Mouse (Mus musculus): ENCODE results near the gene Ncl. TPM values are rescaled to one million over a fixed set of nuclear protein-coding genes. Genes with fewer than 3 reads are reported as not detected.

Gene Ncl
- polyA plus RNA-seq, 1 experiment from 2014 or later = 368 TPM

GRCm38 (mm10) chr1:86358229-86358905 is 833 bp downstream of the Ncl start:
- under 1% methylated on average over 41 of the region's 41 CpGs for WGBS
- H3K4me2 ChIP-seq = peak overlapping the region; percentile 73
- peak overlapping the region; percentile 90 for H3K9ac ChIP-seq
- H3K4me1 ChIP-seq = peaks cover 17% of the 10 kb centered on the region
- no peak for ATAC-seq (ENCODE audit: insufficient read depth, low FRiP score, low read depth)
- H3K36me3 ChIP-seq = peaks cover 38% of the 10 kb centered on the region
- peak overlapping the region; percentile 100 for H3K27ac ChIP-seq
- H3K9me3 ChIP-seq = no peaks in the 10 kb centered on the region
- peak overlapping the region; percentile 80 for H3K4me3 ChIP-seq (replicated peaks)
- no peaks in the 10 kb centered on the region for H3K27me3 ChIP-seq (replicated peaks)

GRCm38 (mm10) chr1:86354186-86354585 is 5.0 kb downstream of the Ncl start:
- no peaks in the 10 kb centered on the region for H3K9me3 ChIP-seq
- H3K27me3 ChIP-seq (replicated peaks) = no peaks in the 10 kb centered on the region
- H3K4me2 ChIP-seq = no peak overlapping the region
- 0 out of 2 replicates have a peak, but pooled peaks cover 6% of the 10 kb centered on the region for H3K4me1 ChIP-seq
- WGBS = 79% methylated on average over 2 of the region's 2 CpGs
- no peak overlapping the region for H3K4me3 ChIP-seq (replicated peaks)
- ATAC-seq (ENCODE audit: insufficient read depth, low FRiP score, low read depth) = no peak
- no peak overlapping the region for H3K27ac ChIP-seq
- H3K9ac ChIP-seq = no peak overlapping the region
- H3K36me3 ChIP-seq = peaks cover 73% of the 10 kb centered on the region

- ATAC-seq (ENCODE audit: insufficient read depth, low FRiP score, low read depth) = no peak
- no peak overlapping the region for H3K9ac ChIP-seq
- no peaks in the 10 kb centered on the region for H3K4me1 ChIP-seq
- no peak overlapping the region for H3K4me3 ChIP-seq (replicated peaks)
- H3K27me3 ChIP-seq (replicated peaks) = no peaks in the 10 kb centered on the region
- peaks cover 70% of the 10 kb centered on the region for H3K36me3 ChIP-seq
- 89% methylated on average over 8 of the region's 8 CpGs for WGBS
- no peak overlapping the region for H3K4me2 ChIP-seq
- no peaks in the 10 kb centered on the region for H3K9me3 ChIP-seq
- no peak overlapping the region for H3K27ac ChIP-seq
Observed at GRCm38 (mm10) chr1:86350576-86350975, 8.6 kb downstream of the Ncl start.

GRCm38 (mm10) chr1:86349696-86350095 is 9.5 kb downstream of the Ncl start:
- Histone ChIP-seq H3K4me2 (no peak overlapping the region), H3K36me3 (peaks cover 62% of the 10 kb centered on the region), H3K27me3 (replicated peaks) (no peaks in the 10 kb centered on the region), H3K9me3 (no peaks in the 10 kb centered on the region), H3K9ac (no peak overlapping the region), H3K4me3 (replicated peaks) (no peak overlapping the region), H3K4me1 (no peaks in the 10 kb centered on the region), H3K27ac (no peak overlapping the region)
- WGBS = 90% methylated on average over 1 of the region's 1 CpGs
- ATAC-seq (ENCODE audit: insufficient read depth, low FRiP score, low read depth) = no peak

GRCm38 (mm10) chr1:86349201-86349600 is 10.0 kb downstream of the Ncl start:
- Histone ChIP-seq H3K4me3 (replicated peaks) (no peak overlapping the region), H3K4me2 (no peak overlapping the region), H3K36me3 (peaks cover 57% of the 10 kb centered on the region), H3K4me1 (no peaks in the 10 kb centered on the region), H3K9me3 (no peaks in the 10 kb centered on the region), H3K27ac (no peak overlapping the region), H3K9ac (no peak overlapping the region), H3K27me3 (replicated peaks) (no peaks in the 10 kb centered on the region)
- no peak for ATAC-seq (ENCODE audit: insufficient read depth, low FRiP score, low read depth)
- 90% methylated on average over 3 of the region's 3 CpGs for WGBS

GRCm38 (mm10) chr1:86348801-86349200 is 10.4 kb downstream of the Ncl start:
- Histone ChIP-seq H3K27me3 (replicated peaks) (no peaks in the 10 kb centered on the region), H3K9me3 (no peaks in the 10 kb centered on the region), H3K27ac (no peak overlapping the region), H3K9ac (no peak overlapping the region), H3K36me3 (peaks cover 53% of the 10 kb centered on the region), H3K4me3 (replicated peaks) (no peak overlapping the region), H3K4me2 (no peak overlapping the region), H3K4me1 (no peaks in the 10 kb centered on the region)
- no peak for ATAC-seq (ENCODE audit: insufficient read depth, low FRiP score, low read depth)
- WGBS = 75% methylated on average over 4 of the region's 4 CpGs

DNA sequence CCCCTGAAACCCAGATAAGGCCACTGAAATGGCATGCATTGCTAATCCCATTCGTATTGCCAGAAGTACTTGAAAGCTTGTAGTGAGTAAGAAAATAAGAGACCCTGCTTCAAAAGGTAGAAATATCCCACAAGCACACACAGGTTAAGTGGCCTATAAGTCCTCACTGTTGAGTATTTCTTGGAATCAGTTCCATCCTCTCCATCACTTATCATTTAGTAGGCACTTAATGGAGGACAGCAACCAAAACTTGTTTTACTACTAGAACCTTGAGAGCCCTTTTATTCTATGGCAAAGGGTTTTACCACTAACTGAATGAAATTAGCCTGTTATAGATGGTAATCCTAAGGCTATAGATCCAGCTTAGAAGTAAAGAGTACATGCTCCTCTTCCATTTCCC is 11.1 kb downstream of the Ncl start:
- H3K9me3 ChIP-seq = no peaks in the 10 kb centered on the region
- no peaks in the 10 kb centered on the region for H3K27me3 ChIP-seq (replicated peaks)
- 67% methylated on average over 1 of the region's 1 CpGs for WGBS
- H3K4me1 ChIP-seq = no peaks in the 10 kb centered on the region
- ATAC-seq (ENCODE audit: insufficient read depth, low FRiP score, low read depth) = no peak
- H3K27ac ChIP-seq = no peak overlapping the region
- H3K4me3 ChIP-seq (replicated peaks) = no peak overlapping the region
- peaks cover 47% of the 10 kb centered on the region for H3K36me3 ChIP-seq
- H3K4me2 ChIP-seq = no peak overlapping the region
- no peak overlapping the region for H3K9ac ChIP-seq

DNA sequence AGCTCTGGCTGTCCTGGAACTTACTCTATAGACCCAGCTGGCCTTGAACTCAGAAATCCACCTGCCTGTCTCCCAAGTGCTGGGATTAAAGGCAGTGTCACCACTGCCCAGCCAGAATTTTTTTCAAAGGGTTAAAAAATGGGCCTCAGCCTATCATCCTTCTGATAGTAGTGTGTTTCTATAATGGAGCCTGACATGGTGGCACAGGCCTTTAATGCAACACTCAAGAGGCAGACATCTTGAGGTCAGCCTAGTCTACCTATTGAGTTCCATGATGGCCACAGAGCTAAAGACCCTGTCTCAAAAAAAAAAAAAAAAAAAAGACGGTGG is 11.5 kb downstream of the Ncl start:
- H3K4me3 ChIP-seq (replicated peaks) = no peak overlapping the region
- no peak overlapping the region for H3K27ac ChIP-seq
- H3K9me3 ChIP-seq = no peaks in the 10 kb centered on the region
- H3K4me2 ChIP-seq = no peak overlapping the region
- 73% methylated on average over 1 of the region's 1 CpGs for WGBS
- no peak for ATAC-seq (ENCODE audit: insufficient read depth, low FRiP score, low read depth)
- H3K27me3 ChIP-seq (replicated peaks) = no peaks in the 10 kb centered on the region
- H3K4me1 ChIP-seq = no peaks in the 10 kb centered on the region
- no peak overlapping the region for H3K9ac ChIP-seq
- H3K36me3 ChIP-seq = peaks cover 45% of the 10 kb centered on the region

DNA sequence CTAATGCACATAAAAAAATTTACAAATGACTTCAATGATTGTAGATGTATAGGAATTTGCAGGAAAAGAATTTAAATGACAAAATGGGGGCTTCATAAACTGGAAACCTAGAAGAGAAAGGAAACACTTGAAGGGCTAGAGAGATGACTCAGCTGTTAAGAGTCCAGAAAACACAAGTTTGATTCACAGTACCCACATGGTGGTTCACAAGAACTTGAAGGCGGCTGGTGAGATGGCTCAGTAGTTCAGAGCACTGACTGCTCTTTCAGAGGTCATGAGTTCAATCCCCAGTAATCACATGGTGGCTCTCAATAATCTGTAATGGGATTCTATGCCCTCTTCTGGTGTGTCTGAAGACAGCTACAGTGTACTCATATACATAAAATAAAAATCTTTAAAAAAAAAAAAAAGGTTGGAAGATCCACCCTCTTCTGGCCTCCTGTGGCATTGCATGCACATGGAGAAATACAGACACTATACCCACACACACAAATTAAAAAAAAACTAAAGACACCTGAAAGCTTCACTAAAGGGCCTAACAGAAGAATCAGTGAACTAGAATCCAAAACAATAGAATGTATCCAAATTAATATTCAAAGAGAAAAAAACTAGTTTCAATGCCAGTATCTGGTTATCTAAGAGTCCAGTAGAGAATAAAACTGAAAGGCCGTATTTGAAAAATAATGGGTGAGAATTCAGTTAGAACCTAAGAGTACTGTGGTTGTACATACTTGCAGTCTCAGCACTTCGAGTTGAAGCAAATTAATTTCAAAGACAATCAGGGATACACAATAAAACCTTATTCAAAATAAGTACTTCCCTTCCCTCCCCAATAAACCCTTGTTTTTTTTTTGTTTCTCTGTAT is 12.1 kb downstream of the Ncl start:
- Histone ChIP-seq H3K4me2 (no peak overlapping the region), H3K27ac (no peak overlapping the region), H3K27me3 (replicated peaks) (no peaks in the 10 kb centered on the region), H3K4me1 (no peaks in the 10 kb centered on the region), H3K9ac (no peak overlapping the region), H3K9me3 (no peaks in the 10 kb centered on the region), H3K36me3 (peaks cover 40% of the 10 kb centered on the region), H3K4me3 (replicated peaks) (no peak overlapping the region)
- ATAC-seq (ENCODE audit: insufficient read depth, low FRiP score, low read depth) = no peak
- 84% methylated on average over 3 of the region's 3 CpGs for WGBS

DNA sequence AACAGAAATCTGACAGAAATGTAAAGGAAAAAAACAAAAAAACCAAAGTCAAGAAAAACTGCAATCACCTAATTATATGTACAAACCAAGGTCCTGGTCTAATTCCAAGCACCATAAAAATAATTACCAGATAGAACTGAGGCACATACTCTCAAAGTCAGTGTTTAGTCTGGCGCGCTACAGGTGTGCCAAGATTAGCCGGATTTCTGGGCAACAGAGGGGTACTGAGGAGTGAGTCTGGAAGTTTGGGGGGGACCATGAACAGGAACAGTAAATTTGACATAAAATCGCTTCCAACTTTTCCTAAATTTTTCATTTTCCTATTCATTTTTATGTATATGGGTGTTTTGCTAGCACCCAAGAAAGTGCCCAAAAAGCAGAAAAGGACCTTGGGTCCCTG is 13.2 kb downstream of the Ncl start:
- no peaks in the 10 kb centered on the region for H3K27me3 ChIP-seq (replicated peaks)
- no peak overlapping the region for H3K4me2 ChIP-seq
- H3K27ac ChIP-seq = no peak overlapping the region
- no peak for ATAC-seq (ENCODE audit: insufficient read depth, low FRiP score, low read depth)
- 91% methylated on average over 4 of the region's 4 CpGs for WGBS
- H3K9me3 ChIP-seq = no peaks in the 10 kb centered on the region
- no peak overlapping the region for H3K4me3 ChIP-seq (replicated peaks)
- peaks cover 30% of the 10 kb centered on the region for H3K36me3 ChIP-seq
- no peak overlapping the region for H3K9ac ChIP-seq
- H3K4me1 ChIP-seq = no peaks in the 10 kb centered on the region

DNA sequence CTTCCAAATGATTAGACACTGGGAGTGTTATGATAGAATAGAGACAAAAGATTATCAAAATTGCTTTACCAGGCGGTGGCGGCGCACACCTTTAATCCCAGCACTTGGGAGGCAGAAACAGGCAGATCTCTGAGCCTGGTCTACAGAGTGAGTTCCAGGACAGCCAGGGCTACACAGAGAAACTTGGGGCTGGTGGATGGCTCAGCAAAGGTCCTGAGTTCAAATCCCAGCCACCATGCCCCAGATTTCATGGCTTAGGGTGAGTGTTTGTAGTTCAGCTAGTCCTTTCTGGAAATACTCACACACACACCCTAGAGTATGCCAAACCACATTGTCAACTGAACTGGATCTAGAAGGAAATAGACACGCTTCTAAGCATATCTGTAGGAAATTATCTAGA is 14.1 kb downstream of the Ncl start:
- WGBS = 82% methylated on average over 4 of the region's 4 CpGs
- no peak for ATAC-seq (ENCODE audit: insufficient read depth, low FRiP score, low read depth)
- no peak overlapping the region for H3K27ac ChIP-seq
- no peak overlapping the region for H3K4me2 ChIP-seq
- no peaks in the 10 kb centered on the region for H3K27me3 ChIP-seq (replicated peaks)
- peaks cover 22% of the 10 kb centered on the region for H3K36me3 ChIP-seq
- H3K9me3 ChIP-seq = no peaks in the 10 kb centered on the region
- H3K9ac ChIP-seq = no peak overlapping the region
- no peak overlapping the region for H3K4me3 ChIP-seq (replicated peaks)
- no peaks in the 10 kb centered on the region for H3K4me1 ChIP-seq

GRCm38 (mm10) chr1:86343969-86344861 is 15.0 kb downstream of the Ncl start:
- H3K4me1 ChIP-seq = no peaks in the 10 kb centered on the region
- H3K9me3 ChIP-seq = no peaks in the 10 kb centered on the region
- H3K4me2 ChIP-seq = no peak overlapping the region
- H3K27me3 ChIP-seq (replicated peaks) = no peaks in the 10 kb centered on the region
- whole genome bisulfite sequencing = 48% methylated on average over 4 of the region's 4 CpGs
- peaks cover 15% of the 10 kb centered on the region for H3K36me3 ChIP-seq
- no peak overlapping the region for H3K9ac ChIP-seq
- no peak for ATAC-seq (ENCODE audit: insufficient read depth, low FRiP score, low read depth)
- H3K27ac ChIP-seq = no peak overlapping the region; the same call in 1 of the 2 replicates
- no peak overlapping the region for H3K4me3 ChIP-seq (replicated peaks)
